Mouse (Mus musculus) cerebellum, adult 9-10 months (tissue): Measurements from ENCODE around the gene Zbtb18.
A peak's percentile ranks its signal among the peaks of the same experiment; 100 is the strongest.

ENCODE experiments used
- DNase-seq: peaks from one replicate; pipeline ENCODE4 v3.0.0; 2022

The Zbtb18 gene

GRCm38 (mm10) chr1:177447541-177448111 lies 5.5 kb downstream of the Zbtb18 start:
- peak; percentile 72 for DNase-seq

GRCm38 (mm10) chr1:177448121-177448561 lies 6.0 kb downstream of the Zbtb18 start:
- peak; percentile 71 for DNase-seq

GRCm38 (mm10) chr1:177448921-177449320 lies 6.8 kb downstream of the Zbtb18 start:
- DNase-seq, result no peak

GRCm38 (mm10) chr1:177449857-177450256 lies 7.7 kb downstream of the Zbtb18 start:
- peak; percentile 48 for DNase-seq

- DNase-seq, result peak; percentile 69
These were observed 8.9 kb downstream of the Zbtb18 start for GRCm38 (mm10) chr1:177451041-177451440.

GRCm38 (mm10) chr1:177451991-177452431 lies 9.9 kb downstream of the Zbtb18 start:
- peak; percentile 67 for DNase-seq

- peak; percentile 86 for DNase-seq
These were observed 10.8 kb downstream of the Zbtb18 start for GRCm38 (mm10) chr1:177452987-177453386.

- DNase-seq, result peak; percentile 71
These were observed 11.7 kb downstream of the Zbtb18 start for GRCm38 (mm10) chr1:177453806-177454205.

- DNase-seq, result peak; percentile 47
These were observed 12.3 kb downstream of the Zbtb18 start for GRCm38 (mm10) chr1:177454492-177454891.

GRCm38 (mm10) chr1:177455466-177455865 lies 13.3 kb downstream of the Zbtb18 start:
- no peak for DNase-seq

- DNase-seq, result peak; percentile 59
These were observed 14.1 kb downstream of the Zbtb18 start for GRCm38 (mm10) chr1:177456208-177456607.

- peak; percentile 75 for DNase-seq
These were observed 14.6 kb downstream of the Zbtb18 start for GRCm38 (mm10) chr1:177456772-177457171.

GRCm38 (mm10) chr1:177457981-177458380 lies 15.8 kb downstream of the Zbtb18 start:
- peak; percentile 73 for DNase-seq

GRCm38 (mm10) chr1:177458456-177459389 lies 16.6 kb downstream of the Zbtb18 start:
- peak; percentile 99 for DNase-seq

GRCm38 (mm10) chr1:177459536-177459935 lies 17.4 kb downstream of the Zbtb18 start:
- no peak for DNase-seq

GRCm38 (mm10) chr1:177467150-177467549 lies 25.0 kb downstream of the Zbtb18 start:
- DNase-seq, result no peak

- DNase-seq, result no peak
These were observed 26.3 kb downstream of the Zbtb18 start for GRCm38 (mm10) chr1:177468436-177468835.

- no peak for DNase-seq
These were observed 27.9 kb downstream of the Zbtb18 start for GRCm38 (mm10) chr1:177470091-177470490.

- DNase-seq, result no peak
These were observed 28.8 kb downstream of the Zbtb18 start for GRCm38 (mm10) chr1:177470951-177471350.

- DNase-seq, result no peak
These were observed 33.5 kb downstream of the Zbtb18 start for GRCm38 (mm10) chr1:177475542-177476197.

- DNase-seq, result no peak
These were observed 36.4 kb downstream of the Zbtb18 start for GRCm38 (mm10) chr1:177478578-177478977.

- DNase-seq, result peak; percentile 81
These were observed 37.3 kb downstream of the Zbtb18 start for GRCm38 (mm10) chr1:177479356-177480004.

- DNase-seq, result no peak
These were observed 41.5 kb downstream of the Zbtb18 start for GRCm38 (mm10) chr1:177483612-177484011.
